Mouse (Mus musculus) adrenal gland, adult (tissue): ENCODE data around the gene Skp1a.

Experiments
- DNase-seq, 2 experiments: peaks; one replicate each; pipeline ENCODE4 v3.0.0; 2022 to 2023; ENCODE audit warnings: low spot score in 1 of 2; ENCODE audit not compliant: inconsistent age in 2 of 2

Skp1a gene

GRCm38 (mm10) chr11:52253674-52254375 lies 22.0 kb downstream of the Skp1a start:
- DNase-seq: peak; percentile 84 to 94

GRCm38 (mm10) chr11:52255077-52255476 lies 23.3 kb downstream of the Skp1a start:
- no peak for DNase-seq

DNA sequence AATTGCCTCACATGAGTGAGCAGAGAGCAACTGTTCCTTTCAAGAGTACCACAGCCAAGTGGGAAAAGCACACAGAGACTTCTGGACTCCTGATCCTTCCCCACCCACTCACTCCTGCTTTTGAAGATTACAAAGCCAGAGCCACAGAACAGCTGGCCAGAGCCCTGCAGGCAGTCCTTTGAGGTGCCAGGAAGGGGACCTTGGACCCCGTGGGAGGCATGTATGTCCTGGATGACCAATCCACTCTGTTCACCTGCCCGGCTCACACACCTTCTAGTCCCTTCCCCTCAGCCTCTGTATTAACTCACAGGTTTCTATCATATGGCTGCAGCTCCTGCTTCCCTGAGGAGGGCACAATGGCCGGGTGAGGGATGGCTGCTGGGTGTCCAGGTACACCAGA lies 25.6 kb downstream of the Skp1a start:
- no peak for DNase-seq

DNA sequence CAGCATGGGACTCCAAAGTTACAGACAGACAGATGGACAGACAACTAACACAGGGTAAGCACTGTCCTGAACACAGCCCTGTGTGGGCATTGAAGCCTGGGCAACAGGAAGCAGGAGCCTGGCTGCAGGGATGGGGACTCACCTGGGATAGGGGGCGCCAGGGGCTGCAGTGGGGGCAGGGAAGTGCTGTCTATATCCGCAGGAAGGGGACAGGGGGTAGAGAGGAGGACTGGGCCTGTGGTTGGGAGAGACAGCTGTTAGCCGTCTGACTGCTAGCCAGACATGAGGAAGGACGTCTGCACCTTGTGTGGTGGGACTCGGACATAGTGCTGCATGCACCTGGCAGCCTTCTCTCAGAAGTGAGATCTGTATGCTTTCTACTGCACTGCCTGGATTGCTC lies 26.9 kb downstream of the Skp1a start:
- DNase-seq: no peak

- DNase-seq: peak in 1 of 2 experiments; percentile 82
Measured at GRCm38 (mm10) chr11:52260878-52261277, 29.1 kb downstream of the Skp1a start.

- DNase-seq: peak; percentile 85 to 92
Measured at GRCm38 (mm10) chr11:52261937-52262336, 30.1 kb downstream of the Skp1a start.

GRCm38 (mm10) chr11:52262338-52262737 lies 30.5 kb downstream of the Skp1a start:
- DNase-seq: no peak

DNA sequence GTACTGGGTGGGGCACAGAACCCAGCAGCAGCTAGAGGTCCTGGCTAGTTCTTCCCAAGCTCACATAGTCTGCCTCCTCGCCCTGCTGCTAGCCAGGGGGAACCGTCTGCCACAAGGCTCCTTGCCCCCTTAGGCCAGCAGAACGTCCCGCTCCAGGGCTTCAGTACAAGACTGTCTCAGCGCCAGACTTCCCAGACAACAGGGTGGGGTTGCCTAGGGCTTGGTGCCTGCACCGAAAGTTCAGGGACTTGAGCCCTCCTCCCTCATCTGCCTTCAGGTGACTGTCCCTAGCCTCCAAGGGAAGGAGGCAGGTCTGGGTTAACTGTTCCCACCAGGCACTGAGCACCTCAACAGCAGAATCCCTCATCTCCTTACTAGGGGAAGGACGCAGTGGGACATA lies 33.1 kb downstream of the Skp1a start:
- no peak for DNase-seq

DNA sequence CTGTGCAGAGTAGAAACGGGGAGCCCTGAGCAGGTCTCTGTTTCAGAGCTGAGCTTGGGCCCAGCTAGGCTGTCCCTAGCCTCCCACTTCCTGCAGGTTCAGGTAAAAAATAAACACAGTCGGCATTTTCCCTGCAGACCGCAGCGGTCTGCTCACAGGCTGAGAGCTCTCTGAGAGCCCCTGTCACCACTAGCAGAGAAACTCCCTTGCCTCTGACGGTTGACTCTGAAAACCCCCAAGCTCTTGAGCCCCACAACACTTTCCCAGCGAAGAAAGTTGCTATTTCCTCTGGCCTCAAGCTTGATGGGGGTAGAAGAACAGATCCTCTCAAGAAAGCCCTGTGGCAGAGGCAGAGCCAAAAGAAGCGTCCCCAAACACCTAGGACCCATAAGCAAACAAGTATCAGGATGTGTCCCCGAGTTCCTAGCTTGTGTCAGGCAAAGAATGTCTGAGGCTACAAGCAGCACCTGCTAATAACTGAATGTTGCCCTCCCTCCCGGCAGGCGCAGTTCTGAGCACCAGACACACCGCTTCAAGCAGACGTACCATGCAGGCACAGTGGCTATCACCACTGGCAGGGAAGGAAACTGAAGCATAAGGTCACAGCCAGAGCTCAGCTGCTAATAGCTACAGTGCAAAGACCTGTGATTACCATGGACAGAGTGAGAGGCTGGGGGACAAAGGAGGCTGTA lies 34.0 kb downstream of the Skp1a start:
- no peak for DNase-seq

DNA sequence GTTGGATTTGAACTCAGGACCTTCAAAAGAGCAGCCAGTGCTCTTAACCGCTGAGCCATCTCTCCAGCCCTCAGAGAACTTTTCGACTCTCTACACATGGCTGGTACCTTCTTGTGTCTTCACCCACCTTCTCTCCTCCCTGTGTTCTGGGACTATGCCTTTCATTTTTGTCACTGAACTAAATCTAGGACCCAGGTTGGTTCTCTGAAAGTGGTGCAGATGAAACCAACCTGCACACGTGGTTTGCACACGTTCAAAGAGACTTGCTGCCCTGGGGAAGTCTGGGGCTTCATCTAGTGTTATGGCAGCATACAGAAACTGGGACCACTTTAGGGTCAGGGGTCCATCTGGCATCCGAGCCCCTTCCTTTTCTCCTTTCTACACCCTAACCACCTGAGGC lies 35.5 kb downstream of the Skp1a start:
- no peak for DNase-seq

- peak in 1 of 2 experiments; percentile 20 for DNase-seq
Measured at GRCm38 (mm10) chr11:52268104-52268835, 36.5 kb downstream of the Skp1a start.

- no peak for DNase-seq
Measured at GRCm38 (mm10) chr11:52269841-52270240, 38.0 kb downstream of the Skp1a start.

- no peak for DNase-seq
Measured at GRCm38 (mm10) chr11:52271765-52272495, 40.1 kb downstream of the Skp1a start.

GRCm38 (mm10) chr11:52272619-52273018 lies 40.8 kb downstream of the Skp1a start:
- no peak for DNase-seq

DNA sequence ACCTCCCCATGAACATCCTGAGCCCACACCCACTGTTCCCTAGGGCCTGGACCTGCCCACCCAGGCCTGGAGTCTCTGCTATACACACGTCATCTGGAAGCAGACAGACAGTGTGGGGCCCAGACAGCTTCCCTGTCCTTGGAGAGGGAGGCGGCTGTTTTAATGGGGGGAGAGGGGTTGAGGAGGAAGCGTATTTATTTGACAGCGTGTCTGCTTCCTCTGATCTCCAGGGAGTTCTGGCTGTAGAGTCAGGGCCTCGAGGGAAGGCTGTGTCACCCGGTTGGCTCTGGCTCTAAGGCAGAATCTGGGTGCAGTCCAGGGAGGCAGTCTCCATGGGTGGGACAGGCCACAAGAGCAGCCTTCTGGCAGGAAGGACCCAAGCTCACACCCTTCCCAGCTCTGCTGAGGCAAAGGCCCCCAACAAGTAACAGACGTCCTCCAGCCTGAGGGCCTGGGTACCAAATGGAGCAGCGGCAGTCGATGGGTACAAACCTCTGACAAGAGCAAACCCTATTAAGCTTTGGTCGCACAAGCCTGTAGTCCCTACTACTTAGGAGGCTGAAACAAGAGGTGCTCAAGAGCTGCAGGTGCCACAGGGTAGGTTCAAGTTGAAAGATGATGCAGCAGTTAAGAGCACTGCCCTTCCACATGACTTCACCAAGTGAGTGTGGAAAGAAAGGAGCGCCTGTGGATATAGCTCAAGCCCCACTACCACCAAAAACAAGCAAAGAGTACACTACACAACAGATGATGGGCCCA lies 41.6 kb downstream of the Skp1a start:
- DNase-seq: peak; percentile 75 to 79

GRCm38 (mm10) chr11:52273942-52274330 lies 42.1 kb downstream of the Skp1a start:
- DNase-seq: no peak

DNA sequence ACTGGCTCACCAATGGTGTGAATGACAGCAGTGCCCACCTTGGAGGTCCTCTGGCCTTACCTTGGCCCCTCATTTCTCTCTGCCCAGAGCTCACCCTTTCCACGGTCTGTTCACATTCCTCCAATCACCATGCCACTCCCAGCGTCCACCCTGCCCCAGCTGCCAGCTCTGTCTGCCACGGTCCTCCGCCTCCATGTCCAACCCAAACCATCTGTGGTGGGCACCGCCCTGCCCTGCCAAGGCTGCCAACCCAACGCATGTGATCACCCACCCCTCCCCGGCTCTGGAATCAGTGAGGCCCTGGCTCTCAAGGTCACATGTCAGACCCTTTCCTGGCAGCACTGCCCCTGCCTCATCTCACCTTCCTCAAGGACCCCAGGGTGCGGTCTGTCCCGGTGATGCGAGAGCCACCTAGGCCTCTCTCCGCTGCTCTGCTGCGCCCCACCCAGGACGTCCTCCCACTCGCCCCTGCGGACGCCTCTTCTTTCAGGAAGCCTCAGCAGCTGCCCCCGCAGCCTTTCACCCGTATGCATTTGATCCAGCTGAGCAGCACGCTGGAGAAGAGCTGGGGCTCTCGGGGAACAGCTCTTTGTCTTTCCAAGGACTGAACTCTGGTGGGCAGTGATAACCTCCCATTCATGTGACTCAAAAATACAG lies 42.8 kb downstream of the Skp1a start:
- DNase-seq: peak in 1 of 2 experiments; percentile 62

DNA sequence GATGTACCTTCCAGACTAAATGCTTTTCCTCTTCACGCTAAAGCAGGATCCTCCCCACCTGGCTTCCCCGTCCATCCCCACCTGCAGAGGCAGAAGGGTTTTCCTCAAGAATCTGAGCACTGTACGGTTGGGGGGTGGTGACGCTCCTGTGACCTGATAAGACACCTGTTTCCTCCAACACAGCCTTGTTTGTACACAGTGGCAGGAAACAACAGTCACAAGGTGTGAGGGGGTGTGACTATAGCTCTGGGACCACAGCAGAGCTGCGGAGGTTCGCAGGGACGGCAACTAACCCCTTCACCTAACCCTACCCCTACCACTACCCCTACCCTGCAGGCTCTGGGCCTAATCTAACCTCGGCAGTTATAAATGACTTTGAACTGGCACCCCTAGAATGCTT lies 43.6 kb downstream of the Skp1a start:
- no peak for DNase-seq

DNA sequence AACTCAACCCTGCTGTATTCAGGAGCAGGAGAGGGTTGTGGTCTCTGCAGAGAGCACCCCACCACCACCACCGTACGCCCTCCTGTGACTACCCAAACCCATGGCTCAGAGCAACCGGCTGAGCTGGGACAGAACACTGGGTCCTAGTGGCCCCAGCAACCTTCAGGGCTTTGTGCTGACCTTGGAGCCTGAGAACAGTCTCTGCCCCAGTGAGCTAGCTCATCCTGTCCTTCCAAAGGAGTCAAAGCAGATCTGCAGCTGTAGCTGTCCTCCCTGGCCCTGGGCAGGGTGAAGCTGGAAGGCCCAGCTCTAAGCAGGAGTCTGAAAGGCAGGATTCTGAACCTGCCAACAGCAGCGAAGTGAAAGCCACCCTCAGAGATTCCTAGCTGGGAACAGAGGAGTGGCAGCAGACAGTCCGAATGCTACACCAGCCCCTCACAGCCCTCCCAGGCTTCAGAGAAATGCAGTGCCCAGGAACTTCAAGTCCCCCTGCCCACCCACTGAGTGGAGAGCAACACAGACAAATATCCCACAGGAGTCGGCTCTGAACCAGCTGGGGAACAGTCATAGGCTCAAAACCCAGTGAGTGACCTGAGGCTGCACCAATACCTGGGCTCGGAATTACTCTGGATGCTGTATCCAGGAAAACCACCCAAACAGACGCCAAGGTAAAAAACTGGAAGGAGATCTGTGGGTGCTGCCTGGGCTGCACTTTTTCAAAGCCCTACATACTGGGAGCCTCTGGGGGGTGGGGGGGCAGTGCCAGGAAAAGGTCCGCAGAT lies 44.2 kb downstream of the Skp1a start:
- DNase-seq: peak; percentile 88
